Mouse (Mus musculus): ENCODE measurements around the gene Pigu.

DNA sequence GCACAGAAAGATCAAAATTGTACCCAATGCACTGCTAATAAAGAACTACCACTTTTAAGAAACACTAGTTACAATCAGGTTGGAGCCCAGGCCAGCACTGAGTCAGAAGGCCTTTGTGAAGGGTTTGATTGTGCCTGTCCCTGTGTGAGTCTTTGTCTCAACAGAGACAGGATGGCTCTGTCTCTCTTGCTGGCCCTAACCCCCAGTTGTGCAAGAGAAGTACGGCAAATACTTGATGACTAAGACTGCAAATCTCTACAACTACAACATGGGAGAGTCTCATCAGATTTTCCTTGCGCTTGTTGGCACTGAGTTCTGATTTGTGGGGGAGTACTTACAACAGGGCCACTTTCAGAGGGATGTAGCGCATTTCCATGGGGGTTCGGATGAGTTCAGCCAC lies 26.4 kb downstream of the Pigu start:
- TF ChIP-seq CTCF (IDR thresholded peaks at IDR 0.05; ENCODE audit: extremely low read depth, insufficient read depth, low read length) (no peak), POLR2A (IDR thresholded peaks at IDR 0.05; ENCODE audit: extremely low read depth, insufficient read depth, low read length) (no peak)
